18 mouse cellular contexts compared by ENCODE assay signal in the genomic region with DNA sequence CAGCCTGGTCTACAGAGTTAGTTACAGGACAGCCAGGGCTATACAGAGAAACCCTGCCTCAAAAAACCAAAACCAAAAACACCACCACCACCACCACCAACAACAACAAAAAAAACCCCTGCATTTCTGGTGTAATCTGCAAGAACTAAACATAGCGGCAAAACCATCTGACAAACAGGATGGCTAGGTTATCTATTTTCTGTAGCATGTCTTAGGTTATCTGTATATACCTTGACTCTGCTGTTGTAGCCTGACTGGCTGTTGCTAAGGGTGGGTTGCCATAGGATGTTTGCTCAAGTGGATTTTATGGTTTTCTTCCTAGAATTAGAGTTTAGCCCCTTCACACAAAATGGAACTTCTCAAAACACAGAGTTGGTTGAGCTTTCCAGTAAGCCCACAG. TPM values are rescaled to one million over a fixed set of nuclear protein-coding genes. Genes with fewer than 3 reads are reported as not detected.
A peak's percentile ranks its signal among the peaks of the same experiment; 100 is the strongest.
DNase-seq lines count a peak whose midpoint lies in the region; TF ChIP-seq lines count a peak whose summit lies in the region.
"Had no signal": no experiment of that assay in that cellular context is flagged by ENCODE, and none has a peak within 500 bp of the region (broad histone marks: within the 10 kb centered on the region; RNA-seq: fewer than 3 reads in every experiment).

No protein-coding gene starts in this region.

- no peak for DNase-seq in MEL (ENCODE audit: low read depth, low spot score)
- DNase-seq in induced T-regulatory cell, adult 2 months (ENCODE audit: low read depth), result peak; percentile 21
- no peak for DNase-seq in B cell, adult 2 months
- DNase-seq in frontal cortex, postnatal 25 days (ENCODE audit: low spot score in 2 of 2), result no peak
- DNase-seq: adrenal gland, adult 2 months; adrenal gland, adult 8-10 months; adrenal gland, postnatal 10 days; adrenal gland, postnatal 14 days; adrenal gland, postnatal 25 days; adrenal gland, postnatal 36 days; cerebellum, adult 11 months; cerebellum, adult 11-12 months; cerebellum, adult 18-20 months; cerebellum, adult 2 months; cerebellum, adult 8-10 months had no signal

- H3K27me3 ChIP-seq in MEL (ENCODE audit: control insufficient read depth in 1 of 2, insufficient read depth in 2 of 2, low read length in 2 of 2), result no peaks in the 10 kb centered on the region
- H3K27me3 ChIP-seq: CH12.LX, Patski had no signal

- no peak overlapping the region for H3K4me3 ChIP-seq in MEL (ENCODE audit: control insufficient read depth in 1 of 2, insufficient read depth in 1 of 2, low read depth in 2 of 2, low read length in 2 of 2)

- H3K36me3 ChIP-seq in MEL (ENCODE audit: control insufficient read depth in 1 of 2, insufficient read depth in 2 of 2, low read length in 2 of 2), result peaks cover 0 to 45% of the 10 kb centered on the region in 2 experiments; a peak in 2 of 4 replicates

- no peak for TF ChIP-seq RAD21 in MEL (IDR thresholded peaks at IDR 0.05; ENCODE audit: low read depth, low read length)

- H3K4me1 ChIP-seq in MEL (ENCODE audit: control insufficient read depth in 1 of 2, insufficient read depth in 2 of 2, low read length in 2 of 2), result peaks cover 38 to 58% of the 10 kb centered on the region in 2 experiments

- no peak for TF ChIP-seq POLR2A in MEL (IDR thresholded peaks at IDR 0.05; ENCODE audit: control insufficient read depth in 1 of 2, insufficient read depth in 1 of 2, low read depth in 1 of 2, low read length in 2 of 2, poor library complexity in 1 of 2)

- H3K79me2 ChIP-seq in MEL (ENCODE audit: control insufficient read depth, insufficient read depth, low read length, poor library complexity), result no peaks in the 10 kb centered on the region

- peak overlapping the region; percentile 44 for H3K27ac ChIP-seq in MEL (ENCODE audit: control insufficient read depth, low read depth, low read length)

- TF ChIP-seq EP300 in MEL (IDR thresholded peaks at IDR 0.05; ENCODE audit: low read depth in 1 of 2, low read length in 2 of 2), result peak; percentile 35 to 46; a peak in 3 of 4 replicates

- no peak for TF ChIP-seq CTCF in MEL (IDR thresholded peaks at IDR 0.05 in 2 of 3, conservative IDR thresholded peaks at IDR 0.05 in 1 of 3; ENCODE audit: control insufficient read depth in 1 of 3, insufficient read depth in 1 of 3, low read depth in 2 of 3, low read length in 3 of 3, poor library complexity in 1 of 3, severe bottlenecking in 1 of 3)

- no peaks in the 10 kb centered on the region for H3K9me3 ChIP-seq in MEL (replicated peaks; ENCODE audit: insufficient read depth, low read length)
- H3K9me3 ChIP-seq: G1E had no signal

- no peak overlapping the region for H3K9ac ChIP-seq in MEL (ENCODE audit: control insufficient read depth, low read depth, low read length, poor library complexity, severe bottlenecking)

TF ChIP-seq in MEL, 35 proteins besides CTCF, POLR2A, EP300 and RAD21:
- TF ChIP-seq MYB (IDR thresholded peaks at IDR 0.05; ENCODE audit: low read depth, low read length) (no peak), SIN3A (IDR thresholded peaks at IDR 0.05; ENCODE audit: low read length) (peak; percentile 67; the same call in 1 of the 2 replicates), MXI1 (IDR thresholded peaks at IDR 0.05; ENCODE audit: low read depth, low read length) (peak; percentile 40; the same call in 1 of the 2 replicates), CHD1 (IDR thresholded peaks at IDR 0.05; ENCODE audit: low read depth, low read length) (no peak), ETS1 (IDR thresholded peaks at IDR 0.05; ENCODE audit: low read depth, low read length) (peak; percentile 63), ZMIZ1 (IDR thresholded peaks at IDR 0.05; ENCODE audit: low read depth, low read length) (no peak), ZKSCAN1 (IDR thresholded peaks at IDR 0.05; ENCODE audit: low read depth, low read length) (0 out of 2 replicates have a peak, but pooled peaks have one; percentile 3), TAL1 (IDR thresholded peaks at IDR 0.05; ENCODE audit: low read length) (peak; percentile 25; the same call in 1 of the 2 replicates), MAFK (IDR thresholded peaks at IDR 0.05; ENCODE audit: borderline replicate concordance, low read depth, low read length) (no peak), POLR2AphosphoS5 (IDR thresholded peaks at IDR 0.05; ENCODE audit: borderline replicate concordance, low read depth, low read length) (no peak), POLR2AphosphoS2 (IDR thresholded peaks at IDR 0.05; ENCODE audit: low read length) (no peak), NELFE (IDR thresholded peaks at IDR 0.05; ENCODE audit: low read depth, low read length) (no peak), RCOR1 (IDR thresholded peaks at IDR 0.05; ENCODE audit: low read depth, low read length) (peak; percentile 16; the same call in 1 of the 2 replicates), NRF1 (IDR thresholded peaks at IDR 0.05; ENCODE audit: insufficient read depth, low read depth, low read length, poor library complexity, severe bottlenecking) (no peak), UBTF (IDR thresholded peaks at IDR 0.05; ENCODE audit: borderline replicate concordance, insufficient read depth, low read depth, low read length) (no peak), HCFC1 (IDR thresholded peaks at IDR 0.05; ENCODE audit: low read depth, low read length) (peak; percentile 35; the same call in 1 of the 2 replicates), MYC (IDR thresholded peaks at IDR 0.05; ENCODE audit: low read depth, low read length) (no peak), BHLHE40 (IDR thresholded peaks at IDR 0.05; ENCODE audit: borderline replicate concordance, low read depth, low read length) (no peak), GATA1 (IDR thresholded peaks at IDR 0.05; ENCODE audit: low read depth, low read length) (peak; percentile 55), E2F4 (IDR thresholded peaks at IDR 0.05; ENCODE audit: borderline replicate concordance, low read depth, low read length) (no peak), SMC3 (IDR thresholded peaks at IDR 0.05; ENCODE audit: low read depth, low read length) (no peak), TCF12 (IDR thresholded peaks at IDR 0.05; ENCODE audit: low read depth, low read length) (0 out of 2 replicates have a peak, but pooled peaks have one; percentile 39), USF2 (IDR thresholded peaks at IDR 0.05; ENCODE audit: borderline replicate concordance in 1 of 2, insufficient read depth in 1 of 2, low read depth in 1 of 2, low read length in 2 of 2) (no peak)

RNA-seq across cellular contexts. Expression of a gene that starts 19.9 kb away (rescaled TPM):
- total RNA-seq in MEL (2012; rRNA removed), result 36.0 and 49.9 TPM in 2 replicates
- polyA plus RNA-seq in MEL (2012; ENCODE audit: insufficient read depth in 1 of 2, insufficient read length in 2 of 2, low read depth in 1 of 2, low replicate concordance in 2 of 2, missing spikeins in 1 of 2), result 10 to 100 TPM in 1 of 2 experiments, not detected in 1; 42.3 TPM

RNA-seq across cellular contexts. Expression of a gene that starts 26.1 kb away (rescaled TPM):
- 5.1 and 10.0 TPM in 2 replicates for total RNA-seq in MEL (2012; rRNA removed)
- 10 to 100 TPM in 1 of 2 experiments, not detected in 1; 24.5 TPM for polyA plus RNA-seq in MEL (2012; ENCODE audit: insufficient read depth in 1 of 2, insufficient read length in 2 of 2, low read depth in 1 of 2, low replicate concordance in 2 of 2, missing spikeins in 1 of 2)

RNA-seq across cellular contexts. Expression of a gene that starts 38.1 kb away (rescaled TPM):
- total RNA-seq in MEL (2012; rRNA removed), result 0.08 TPM in 1 of 2 replicates, not detected in the other
- under 1 TPM in 1 of 2 experiments, not detected in 1; 0.03 TPM for polyA plus RNA-seq in MEL (2012; ENCODE audit: insufficient read depth in 1 of 2, insufficient read length in 2 of 2, low read depth in 1 of 2, low replicate concordance in 2 of 2, missing spikeins in 1 of 2)
- polyA plus RNA-seq: G1E had no signal
